Mouse (Mus musculus) R1 (cell line): ENCODE measurements at regions not wholly inside any gene's neighbourhood (a gene's known extent, or its start where the extent isn't known, plus 50 kb on each side); places are given as distances from the start of the nearest gene placed in this dataset.

Source experiments
- DNase-seq: peaks from one replicate; pipeline ENCODE4 v3.0.0-alpha.2; 2018; ENCODE audit warnings: low read depth, low spot score

DNA sequence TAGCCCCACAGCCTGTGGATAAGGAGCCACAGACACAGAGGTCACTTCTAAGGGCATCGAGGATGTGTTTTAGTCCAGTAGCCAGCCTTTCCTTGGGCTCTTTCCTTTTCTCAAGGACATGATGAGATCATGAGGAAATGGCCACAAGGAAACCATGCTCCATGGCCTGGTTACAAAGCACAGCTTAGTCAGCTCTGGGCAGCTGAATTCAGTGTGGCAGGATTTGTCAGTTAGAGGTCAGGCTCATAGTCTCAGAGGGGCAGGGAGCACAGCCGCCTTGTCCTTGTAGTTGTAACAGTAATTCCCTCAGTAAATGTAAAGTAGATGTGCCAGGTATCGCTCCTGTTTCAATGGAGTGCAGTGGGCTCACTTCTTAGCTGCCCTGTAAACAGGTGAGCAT, 111.7 kb upstream of the Vangl1 start:
- no peak for DNase-seq

GRCm38 (mm10) chr3:102311482-102312225, 107.2 kb upstream of the Vangl1 start:
- DNase-seq = no peak

DNA sequence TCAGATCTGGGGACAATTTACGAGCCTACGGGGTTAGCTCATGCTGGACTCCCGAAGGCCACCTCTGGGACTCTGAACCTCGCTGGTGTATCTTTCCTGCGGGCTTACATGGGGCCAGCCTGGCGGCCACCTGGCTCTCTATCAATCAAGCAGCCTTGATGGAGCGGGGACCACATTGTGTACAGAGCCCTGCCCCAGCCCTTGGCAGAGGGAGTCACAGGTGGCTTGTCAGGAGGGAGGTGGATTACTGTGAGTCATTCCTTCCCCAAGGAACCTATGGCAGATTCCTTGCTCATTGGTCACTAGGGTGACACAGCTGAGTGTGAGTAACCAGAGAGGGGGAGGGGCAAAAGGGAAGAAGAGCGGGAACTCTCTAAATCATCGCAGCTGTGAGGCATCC, 105.8 kb upstream of the Vangl1 start:
- DNase-seq = peak; percentile 31

- peak; percentile 73 for DNase-seq
Observed at GRCm38 (mm10) chr3:102309756-102310155, 105.3 kb upstream of the Vangl1 start.

- no peak for DNase-seq
Observed at GRCm38 (mm10) chr3:102307656-102308055, 103.2 kb upstream of the Vangl1 start.

- DNase-seq = no peak
Observed at GRCm38 (mm10) chr3:102292385-102292784, 87.9 kb upstream of the Vangl1 start.

- no peak for DNase-seq
Observed at GRCm38 (mm10) chr3:102281983-102282382, 77.5 kb upstream of the Vangl1 start.

GRCm38 (mm10) chr3:102276758-102277157, 72.3 kb upstream of the Vangl1 start:
- no peak for DNase-seq

DNA sequence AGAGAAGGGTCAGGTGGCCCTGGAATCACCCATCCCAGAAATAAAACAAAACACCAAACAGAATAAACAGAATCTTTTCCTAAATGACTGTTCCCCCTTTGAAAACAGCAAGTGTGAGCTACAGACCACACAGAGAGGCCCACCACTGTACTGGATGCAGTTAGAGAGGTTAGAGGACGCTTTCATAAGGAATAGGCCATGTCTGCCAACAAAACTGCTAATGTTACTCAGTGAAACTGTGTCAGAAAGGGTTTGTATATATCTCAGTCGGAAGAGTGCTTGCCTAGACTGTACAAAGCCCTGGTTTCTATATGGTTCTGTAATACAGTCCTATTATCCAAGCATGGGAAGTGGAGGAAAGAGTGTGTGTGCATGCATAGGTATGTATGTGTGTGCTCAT, 71.8 kb upstream of the Vangl1 start:
- DNase-seq = no peak

DNA sequence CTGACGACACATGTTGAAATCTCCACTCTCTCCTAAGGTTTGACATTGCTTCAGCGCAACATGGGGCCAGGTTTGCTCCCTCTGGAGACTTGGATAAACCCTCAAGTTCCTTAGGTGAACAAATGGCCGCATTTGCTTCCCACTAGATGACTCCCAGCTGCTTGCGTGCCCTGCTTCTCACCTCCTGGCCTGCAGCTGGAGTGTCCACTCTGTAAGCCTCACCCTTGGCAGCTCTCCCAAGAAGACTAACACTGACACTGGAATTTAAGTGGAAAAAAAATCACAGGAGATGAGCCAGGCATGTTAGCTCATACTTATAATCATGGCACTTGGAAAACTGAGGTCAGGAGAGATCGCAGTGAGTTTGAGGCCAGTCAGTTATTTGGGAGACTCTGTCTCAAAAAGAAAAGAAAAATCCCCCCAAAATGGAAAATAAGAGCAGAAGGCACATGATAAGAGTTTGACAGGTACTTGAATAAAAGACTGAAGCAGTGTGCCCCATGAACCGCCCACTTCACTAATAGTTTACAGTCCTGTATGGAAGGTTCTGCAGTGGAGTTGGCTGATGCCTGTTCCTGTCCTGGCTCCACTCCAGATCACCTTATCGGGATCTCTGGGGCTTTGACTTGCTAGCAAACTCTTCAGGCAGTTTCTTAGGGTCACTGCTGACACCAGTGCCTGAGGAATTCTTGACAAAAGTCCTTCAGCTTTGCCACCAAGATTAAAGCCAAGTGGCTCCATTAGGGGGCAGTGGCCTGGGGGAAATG, 70.9 kb upstream of the Vangl1 start:
- no peak for DNase-seq

- DNase-seq = no peak
Observed at GRCm38 (mm10) chr3:102270779-102271178, 66.3 kb upstream of the Vangl1 start.

DNA sequence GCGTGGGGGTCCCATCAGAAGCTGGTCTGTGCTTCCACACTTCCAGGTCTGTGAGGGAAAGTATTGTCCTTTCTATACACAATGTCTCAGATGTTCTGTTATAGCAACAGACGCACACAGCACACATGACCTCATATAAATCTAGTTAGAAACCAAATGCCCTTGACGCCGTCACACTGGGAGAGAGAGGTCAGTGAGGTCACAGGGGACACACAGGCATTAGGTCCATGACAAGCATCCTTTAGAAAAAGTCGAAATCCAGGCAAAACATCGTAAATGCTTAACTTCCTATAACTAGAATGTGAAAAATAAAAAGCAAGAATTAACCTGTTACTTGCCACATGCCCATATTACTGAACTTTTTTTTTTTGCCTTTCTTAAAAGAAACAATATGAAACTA, 65.8 kb upstream of the Vangl1 start:
- DNase-seq = no peak

DNA sequence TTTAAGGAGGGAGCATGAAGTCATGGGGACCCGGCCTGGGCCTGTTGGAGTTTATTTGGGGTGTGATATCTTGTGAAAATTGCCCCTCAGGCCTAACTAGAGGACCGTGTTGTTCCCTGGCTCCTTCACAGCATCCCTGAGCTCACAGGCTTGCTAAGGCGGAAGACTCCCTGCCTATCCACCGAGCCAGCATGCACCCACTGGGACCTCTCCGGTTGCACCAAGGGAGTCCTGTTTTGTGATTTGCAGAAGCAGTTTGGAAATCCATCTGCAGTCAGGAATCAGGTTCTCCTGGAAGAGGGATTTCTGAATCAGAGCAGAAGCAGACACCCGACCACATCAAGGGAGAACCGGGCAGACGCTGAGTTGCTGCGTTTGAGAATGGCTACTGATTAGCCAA, 61.6 kb upstream of the Vangl1 start:
- no peak for DNase-seq

GRCm38 (mm10) chr3:102265146-102265545, 60.7 kb upstream of the Vangl1 start:
- no peak for DNase-seq

DNA sequence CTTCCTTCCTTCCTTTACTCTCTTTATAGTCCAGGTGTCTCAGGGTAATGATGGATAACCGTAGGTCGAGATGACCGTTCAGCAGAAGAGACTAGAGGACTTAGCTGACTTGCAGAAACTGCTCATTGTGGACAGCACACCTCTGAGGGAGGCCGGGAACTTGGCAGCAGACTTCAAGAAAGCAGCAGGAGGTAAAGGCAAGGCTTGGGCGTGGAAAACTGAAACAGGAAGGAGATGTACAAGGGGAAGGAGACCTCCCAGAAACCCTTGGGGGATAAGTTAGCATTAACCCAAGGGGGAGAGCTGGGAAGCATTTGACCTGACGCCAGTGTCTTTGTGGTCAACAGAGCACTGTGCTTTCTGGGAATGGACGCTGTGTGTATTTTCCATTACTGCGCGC, 58.8 kb upstream of the Vangl1 start:
- DNase-seq = peak; percentile 79

DNA sequence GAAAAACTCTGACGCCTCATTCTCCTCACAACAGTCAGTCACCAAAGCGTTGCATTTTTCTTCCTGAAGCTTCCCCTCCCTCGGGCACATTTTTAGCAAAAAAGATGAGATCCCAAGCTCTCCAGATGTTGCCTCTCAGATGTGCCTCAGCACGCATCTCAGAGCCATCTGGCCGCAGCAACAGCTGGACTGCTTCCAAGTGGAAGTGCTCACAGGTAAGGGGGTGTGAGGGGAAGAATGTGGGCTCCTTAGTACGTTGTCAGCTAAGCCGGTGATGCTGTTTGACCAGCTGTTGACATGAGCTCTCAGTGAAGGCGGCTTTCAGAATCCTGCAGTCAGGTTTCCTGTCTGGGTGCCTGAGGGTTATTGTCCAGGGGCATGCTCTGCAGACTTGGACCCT, 58.2 kb upstream of the Vangl1 start:
- no peak for DNase-seq

- no peak for DNase-seq
Observed at GRCm38 (mm10) chr3:102261517-102261916, 57.0 kb upstream of the Vangl1 start.
